Mouse (Mus musculus) stomach, embryonic 14.5 days (tissue): Measurements from ENCODE around the gene Mlec. TPM values are rescaled to one million over a fixed set of nuclear protein-coding genes. Genes with fewer than 3 reads are reported as not detected.
"Not testable (repeated sequence)": the region's sequence is repeated elsewhere in the genome, so short reads cannot be mapped to it uniquely, and the experiment has no call there.

Experiments used
- ATAC-seq: fragments of 200-750 bp; cut with Nextera tagmentation; 2 replicates; pipeline ENCODE4 v1.8.0; 2017; ENCODE audit warnings: low read depth, moderate TSS enrichment; ENCODE audit not compliant: insufficient number of reproducible peaks, insufficient read depth, low FRiP score
- H3K27ac ChIP-seq: fragments of 300-500 bp; sonication (generic); 2 replicates; pipeline ENCODE4 v1.5.1; 2014; ENCODE audit warnings: mild to moderate bottlenecking, low read length, moderate library complexity, mixed read lengths
- H3K27me3 ChIP-seq: fragments of 300-500 bp; sonication (generic); 2 replicates; pipeline ENCODE4 v1.6.1; 2014; ENCODE audit warnings: low read length, control low read depth, mixed read lengths; ENCODE audit not compliant: control insufficient read depth, insufficient read depth
- H3K36me3 ChIP-seq: fragments of 300-500 bp; sonication (generic); 2 replicates; pipeline ENCODE4 v1.6.1; 2014; ENCODE audit warnings: mild to moderate bottlenecking, control low read depth, low read length, moderate library complexity, mixed read lengths; ENCODE audit not compliant: control insufficient read depth, insufficient read depth
- H3K4me1 ChIP-seq: fragments of 300-500 bp; sonication (generic); 2 replicates; pipeline ENCODE4 v1.6.1; 2014; ENCODE audit warnings: low read length, control low read depth, mixed read lengths; ENCODE audit not compliant: control insufficient read depth, insufficient read depth
- H3K4me2 ChIP-seq: fragments of 300-500 bp; sonication (generic); replicated peaks from 2 replicates; pipeline ENCODE4 v1.6.1; 2014; ENCODE audit warnings: low read depth, low read length, control low read depth
- H3K4me3 ChIP-seq: fragments of 300-500 bp; sonication (generic); 2 replicates; pipeline ENCODE4 v1.5.1; 2014; ENCODE audit warnings: low read depth, low read length, control low read depth
- H3K9ac ChIP-seq: fragments of 300-500 bp; sonication (generic); replicated peaks from 2 replicates; pipeline ENCODE4 v1.6.1; 2014; ENCODE audit warnings: low read depth, mild to moderate bottlenecking, control low read depth, low read length, moderate library complexity, mixed read lengths
- H3K9me3 ChIP-seq: fragments of 300-500 bp; sonication (generic); 2 replicates; pipeline ENCODE4 v1.6.1; 2016; ENCODE audit warnings: low read depth, low read length, control low read depth; ENCODE audit not compliant: control insufficient read depth
- WGBS: fragments of 180-500 bp; shearing (Covaris S2); extraction: QIAGEN DNeasy Blood & Tissue Kit; methylation state at CpG from one replicate; pipeline ENCODE4 v1.1.7; 2014; 5-methylcytosine and 5-hydroxymethylcytosine counted together
- polyA plus RNA-seq: library from polyadenylated mRNA; unstranded; fragments of >200 nt; fragmentation: Nextera tagmentation; extraction: Ambion mirVana; gene quantifications from 2 replicates; pipeline ENCODE4 v1.2.1, GENCODE M21; 2014

The Mlec gene
- polyA plus RNA-seq, 1 experiment from 2014 or later: 52.6 TPM

DNA sequence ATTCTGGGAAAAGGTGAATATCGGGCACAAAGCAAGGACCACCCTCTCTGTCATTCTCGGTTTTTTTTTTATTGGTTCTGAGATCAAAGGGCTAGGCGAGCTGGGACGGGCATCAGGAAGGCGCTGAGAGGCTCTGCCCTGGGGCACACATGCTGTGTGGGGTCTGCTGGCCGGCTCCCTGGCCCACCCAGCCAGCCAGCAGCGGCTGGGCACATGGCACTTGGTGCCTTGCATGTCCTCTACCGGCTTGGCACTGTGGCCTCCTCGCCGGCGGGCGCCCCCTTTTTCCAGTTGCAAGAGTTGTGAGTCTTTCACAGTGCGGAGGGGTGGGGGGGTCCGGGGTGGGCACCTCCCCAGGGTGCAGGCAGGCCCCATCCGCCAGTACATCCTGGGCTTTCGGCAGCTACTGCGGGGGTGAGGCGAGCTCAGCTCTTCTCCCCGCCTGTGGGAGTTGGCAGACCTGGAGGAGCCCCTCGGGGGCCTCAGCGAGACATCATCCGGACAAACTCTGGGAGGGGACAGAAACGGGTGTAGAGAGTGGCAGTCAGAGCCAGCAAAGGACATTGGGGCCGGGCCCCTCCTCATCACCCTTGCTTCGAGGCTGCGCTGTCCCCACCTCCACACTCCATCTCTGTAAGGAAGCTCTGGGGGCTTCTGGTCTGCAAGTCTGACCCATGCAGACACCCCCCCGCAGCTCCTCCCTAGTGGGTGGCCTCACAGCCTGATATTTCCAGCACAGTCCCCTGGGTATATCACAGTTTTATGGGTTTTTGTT lies 10.8 kb upstream of the Mlec start:
- Histone ChIP-seq H3K4me2 (peak overlapping the region; percentile 18; the same call in 1 of the 2 replicates), H3K4me3 (no peak overlapping the region), H3K9ac (0 out of 2 replicates have a peak overlapping the region, but pooled peaks have one; percentile 21), H3K4me1 (peaks cover 18% of the 10 kb centered on the region), H3K27me3 (no peaks in the 10 kb centered on the region), H3K27ac (peak overlapping the region; percentile 27; the same call in 1 of the 2 replicates), H3K36me3 (no peaks in the 10 kb centered on the region), H3K9me3 (no peaks in the 10 kb centered on the region)
- 39% methylated on average over 27 of the region's 27 CpGs for WGBS
- ATAC-seq: peak; percentile 48; the same call in 1 of the 2 replicates

DNA sequence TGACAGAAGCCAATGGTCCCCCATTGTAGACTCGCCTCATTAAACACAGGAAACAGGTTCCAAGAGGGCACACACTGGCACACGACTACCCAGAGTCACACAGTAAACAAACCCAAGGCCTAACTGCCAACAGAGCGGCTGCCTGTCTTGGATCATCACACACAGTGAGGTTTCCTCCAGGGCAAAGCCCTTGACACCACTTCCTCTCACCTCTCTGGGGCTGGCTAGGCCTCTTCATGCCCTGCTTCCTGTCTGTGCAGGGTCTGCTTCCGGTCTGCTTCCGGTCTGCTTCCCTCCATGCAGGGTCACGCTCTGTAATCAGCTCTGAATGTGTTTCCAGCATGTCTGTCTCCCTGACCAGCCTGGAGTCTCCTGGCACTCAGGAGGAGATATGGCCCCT lies 9.4 kb upstream of the Mlec start:
- Histone ChIP-seq H3K4me3 (no peak overlapping the region), H3K27ac (no peak overlapping the region), H3K27me3 (no peaks in the 10 kb centered on the region), H3K9me3 (no peaks in the 10 kb centered on the region), H3K4me2 (no peak overlapping the region), H3K4me1 (peaks cover 23% of the 10 kb centered on the region), H3K9ac (no peak overlapping the region), H3K36me3 (no peaks in the 10 kb centered on the region)
- no peak for ATAC-seq
- WGBS: 70% methylated on average over 6 of the region's 6 CpGs

DNA sequence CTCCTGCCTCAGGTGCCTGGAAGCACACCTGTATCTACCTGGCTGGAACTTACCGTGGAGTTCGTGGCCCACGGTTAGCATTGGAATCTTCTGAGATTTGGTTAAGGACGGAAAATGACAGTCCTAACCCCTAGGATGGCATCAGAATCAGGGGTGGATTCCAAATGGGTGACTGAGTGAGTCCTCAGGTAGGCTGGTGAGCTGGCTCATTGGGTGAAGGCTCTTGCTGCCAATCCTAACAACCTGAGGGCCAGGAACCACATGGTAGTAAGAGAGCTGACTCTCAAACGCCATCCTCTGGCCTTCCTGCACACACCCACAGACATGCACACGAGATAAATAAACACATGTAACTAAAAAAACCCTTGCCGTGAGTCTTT lies 8.8 kb upstream of the Mlec start:
- no peaks in the 10 kb centered on the region for H3K27me3 ChIP-seq
- no peak overlapping the region for H3K9ac ChIP-seq
- peak overlapping the region; percentile 69 for H3K27ac ChIP-seq
- no peaks in the 10 kb centered on the region for H3K36me3 ChIP-seq
- no peak overlapping the region for H3K4me3 ChIP-seq
- H3K4me2 ChIP-seq: no peak overlapping the region
- 77% methylated on average over 7 of the region's 7 CpGs for WGBS
- ATAC-seq: no peak
- peaks cover 23% of the 10 kb centered on the region for H3K4me1 ChIP-seq
- H3K9me3 ChIP-seq: no peaks in the 10 kb centered on the region

DNA sequence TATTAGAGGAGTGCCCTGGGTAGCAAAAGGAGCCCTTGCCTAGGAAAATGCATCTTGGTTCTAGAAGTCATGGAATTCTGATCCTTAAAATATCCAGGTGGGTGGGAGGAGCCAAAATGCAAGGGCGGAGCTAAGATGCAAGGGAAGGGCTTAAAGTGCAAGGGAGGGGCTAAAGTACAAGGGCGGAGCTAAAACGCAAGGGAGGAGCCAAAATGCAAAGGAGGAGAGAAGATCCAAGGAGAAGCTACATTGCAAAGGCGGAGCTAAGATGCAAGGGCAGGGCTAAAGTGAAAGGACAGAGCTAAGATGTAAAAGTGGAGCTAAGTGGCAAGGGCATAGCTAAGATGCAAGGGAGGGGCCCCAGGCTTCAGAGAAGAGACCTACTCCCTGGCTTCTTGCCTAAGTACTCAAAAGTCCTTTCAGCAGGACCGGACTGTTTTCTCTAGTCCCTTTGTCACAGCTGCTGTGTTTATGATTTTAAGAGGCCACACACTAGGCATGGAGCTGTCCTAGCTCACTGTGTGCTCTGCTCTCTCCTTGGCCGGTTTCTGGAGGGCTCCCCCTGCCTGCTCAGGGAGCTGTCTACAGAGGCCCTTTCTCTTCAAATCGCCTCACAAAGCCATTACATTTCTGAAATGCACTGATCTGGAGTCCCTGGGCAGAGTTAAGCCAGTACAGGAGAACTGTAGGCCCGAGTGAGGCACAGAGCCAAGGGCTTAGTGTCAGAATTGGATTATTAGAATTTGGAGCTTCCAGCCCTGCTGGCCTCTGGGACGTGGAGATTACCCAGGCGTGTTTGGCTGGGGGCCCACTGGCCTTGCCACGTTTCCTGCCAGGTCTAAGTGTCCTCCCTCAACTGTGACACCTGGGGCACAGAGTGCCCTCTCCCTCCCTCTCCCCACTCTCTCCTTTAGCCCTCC lies 8.2 kb upstream of the Mlec start:
- no peak for ATAC-seq
- H3K4me2 ChIP-seq: no peak overlapping the region
- H3K36me3 ChIP-seq: no peaks in the 10 kb centered on the region
- H3K4me3 ChIP-seq: no peak overlapping the region
- H3K27ac ChIP-seq: peak overlapping the region; percentile 69
- no peaks in the 10 kb centered on the region for H3K9me3 ChIP-seq
- no peak overlapping the region for H3K9ac ChIP-seq
- 36% methylated on average over 11 of the region's 11 CpGs for WGBS
- no peaks in the 10 kb centered on the region for H3K27me3 ChIP-seq
- peaks cover 23% of the 10 kb centered on the region for H3K4me1 ChIP-seq

DNA sequence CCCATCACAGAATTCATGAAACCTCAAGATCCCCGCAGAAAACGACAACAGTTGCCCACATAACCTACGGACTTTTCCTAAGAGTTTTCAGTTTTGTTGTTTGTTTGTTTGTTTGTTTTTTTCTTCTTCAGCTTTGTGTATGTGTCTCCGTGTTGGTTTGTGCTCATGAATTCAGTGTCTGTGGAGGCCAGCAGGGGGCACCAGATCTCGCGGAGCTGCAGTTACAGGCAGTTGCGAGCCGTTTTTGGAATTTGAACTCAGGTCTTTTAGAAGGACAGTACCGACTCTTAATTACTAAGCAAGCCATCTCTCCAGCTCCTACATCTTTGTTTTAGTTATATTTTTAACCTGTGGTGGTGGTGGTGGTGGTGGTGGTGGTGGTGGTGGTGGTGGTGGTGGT lies 7.4 kb upstream of the Mlec start:
- ATAC-seq: no peak
- H3K9me3 ChIP-seq: no peaks in the 10 kb centered on the region
- H3K36me3 ChIP-seq: no peaks in the 10 kb centered on the region

DNA sequence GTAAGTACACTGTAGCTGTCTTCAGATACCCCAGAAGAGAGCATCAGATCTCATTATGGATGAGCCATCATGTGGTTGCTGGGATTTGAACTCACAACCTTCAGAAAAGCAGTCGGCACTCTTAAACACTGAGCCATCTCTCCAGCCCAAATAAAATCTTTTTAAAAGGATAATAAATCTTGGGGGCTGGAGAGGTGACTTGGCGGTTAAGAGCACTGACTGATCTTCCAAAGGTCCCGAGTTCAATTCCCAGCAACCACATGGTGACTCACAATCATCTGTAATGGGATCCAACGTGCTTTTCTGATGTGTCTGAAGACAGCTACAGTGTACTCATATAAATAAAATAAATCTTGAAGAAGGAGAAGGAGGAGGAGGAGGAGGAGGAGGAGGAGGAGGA lies 6.5 kb upstream of the Mlec start:
- not testable (repeated sequence) for H3K9me3 ChIP-seq, H3K9ac ChIP-seq, H3K4me2 ChIP-seq, ATAC-seq, H3K4me3 ChIP-seq, H3K27me3 ChIP-seq, H3K27ac ChIP-seq, H3K36me3 ChIP-seq
- 68% methylated on average over 4 of the region's 4 CpGs for WGBS
- H3K4me1 ChIP-seq: peaks cover 23% of the 10 kb centered on the region

More for the DNA sequence above, 7.4 kb upstream of the Mlec start:
- H3K27me3 ChIP-seq: no peaks in the 10 kb centered on the region
- H3K9ac ChIP-seq: no peak overlapping the region
- H3K4me1 ChIP-seq: peaks cover 23% of the 10 kb centered on the region
- no peak overlapping the region for H3K27ac ChIP-seq
- H3K4me3 ChIP-seq: no peak overlapping the region
- WGBS: 52% methylated on average over 9 of the region's 9 CpGs
- no peak overlapping the region for H3K4me2 ChIP-seq

DNA sequence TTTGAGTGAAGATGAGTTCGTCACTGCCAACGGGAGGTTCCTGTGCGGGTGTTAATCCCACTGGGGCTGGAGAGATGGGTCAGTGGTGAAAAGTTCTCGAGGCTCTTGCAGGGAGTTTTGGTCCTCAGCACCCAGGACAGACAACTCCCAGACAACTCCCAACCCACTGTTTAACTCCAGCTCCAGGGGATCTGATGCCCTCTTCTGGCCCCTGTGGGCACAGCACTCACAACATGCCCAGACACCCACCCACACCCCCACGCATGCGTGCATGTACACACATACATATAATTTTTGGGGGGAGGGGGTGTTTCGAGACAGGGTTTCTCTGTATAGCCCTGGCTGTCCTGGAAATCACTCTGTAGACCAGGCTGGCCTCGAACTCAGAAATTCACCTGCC lies 5.6 kb upstream of the Mlec start:
- Histone ChIP-seq H3K4me1 (peaks cover 16% of the 10 kb centered on the region), H3K4me3 (no peak overlapping the region), H3K27me3 (no peaks in the 10 kb centered on the region), H3K9me3 (no peaks in the 10 kb centered on the region), H3K4me2 (no peak overlapping the region; the same call in 1 of the 2 replicates), H3K36me3 (no peaks in the 10 kb centered on the region), H3K27ac (no peak overlapping the region), H3K9ac (no peak overlapping the region)
- 36% methylated on average over 8 of the region's 8 CpGs for WGBS
- ATAC-seq: no peak

DNA sequence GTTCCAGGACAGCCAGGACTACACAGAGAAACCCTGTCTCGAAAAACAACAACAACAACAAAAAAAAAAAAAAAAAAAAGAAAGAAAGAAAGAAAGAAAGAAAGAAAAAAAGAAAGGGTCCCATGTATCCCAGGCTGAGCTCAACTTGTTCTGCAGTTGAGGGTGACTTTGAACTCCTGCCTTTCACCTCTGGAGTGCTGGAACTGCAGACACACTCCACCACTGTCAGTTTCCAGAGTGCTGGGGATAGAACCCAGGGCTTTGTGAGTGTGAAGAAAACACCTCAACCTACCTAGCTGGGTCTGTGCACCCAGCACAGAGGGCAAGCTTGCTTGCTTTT lies 3.9 kb upstream of the Mlec start:
- not testable (repeated sequence) for H3K9ac ChIP-seq, H3K9me3 ChIP-seq, H3K4me3 ChIP-seq, ATAC-seq, H3K4me2 ChIP-seq, H3K36me3 ChIP-seq, H3K27ac ChIP-seq, H3K27me3 ChIP-seq
- H3K4me1 ChIP-seq: peaks cover 16% of the 10 kb centered on the region
- WGBS: 50% methylated on average over 1 of the region's 1 CpGs
